Mouse (Mus musculus) erythroblast, embryonic 14.5 days (primary cell): ENCODE measurements around the gene Hspa4. TPM values are rescaled to one million over a fixed set of nuclear protein-coding genes. Genes with fewer than 3 reads are reported as not detected.
A peak's percentile ranks its signal among the peaks of the same experiment; 100 is the strongest.

Experiments
- H3K27me3 ChIP-seq: 2 replicates; pipeline ENCODE4 v1.6.1; 2012; ENCODE audit warnings: inconsistent platforms; ENCODE audit not compliant: control insufficient read depth
- H3K36me3 ChIP-seq: 2 replicates; pipeline ENCODE4 v1.6.1; 2012; ENCODE audit warnings: mild to moderate bottlenecking, inconsistent platforms; ENCODE audit not compliant: control insufficient read depth
- H3K4me1 ChIP-seq: 2 replicates; pipeline ENCODE4 v1.6.1; 2012; ENCODE audit warnings: inconsistent platforms; ENCODE audit not compliant: control insufficient read depth
- H3K4me3 ChIP-seq: replicated peaks from 2 replicates; pipeline ENCODE3; 2012; ENCODE audit warnings: moderate library complexity, mild to moderate bottlenecking, inconsistent platforms
- H3K9me3 ChIP-seq: 2 replicates; pipeline ENCODE4 v1.6.1; 2012; ENCODE audit warnings: low read length, inconsistent platforms, mixed read lengths; ENCODE audit not compliant: control insufficient read depth
- GATA1 ChIP-seq: IDR thresholded peaks from 2 replicates; pipeline ENCODE4 v1.6.1; 2012; ENCODE audit warnings: low read length, inconsistent platforms, mixed read lengths
- TAL1 ChIP-seq: IDR thresholded peaks from 3 replicates; pipeline ENCODE4 v1.6.1; 2012; ENCODE audit warnings: low read length, inconsistent platforms, mixed read lengths
- polyA plus RNA-seq: library from polyadenylated mRNA; stranded (reverse); fragments of >175 nt; gene quantifications from 2 replicates; pipeline ENCODE4 v1.2.3, GENCODE M21; 2012

Gene Hspa4
- polyA plus RNA-seq, 1 experiment = 0.89 TPM

- peaks cover 22% of the 10 kb centered on the region for H3K27me3 ChIP-seq
- H3K4me1 ChIP-seq = no peaks in the 10 kb centered on the region
- H3K4me3 ChIP-seq = no peak overlapping the region
- no peaks in the 10 kb centered on the region for H3K9me3 ChIP-seq
- no peak for TF ChIP-seq TAL1
- no peak for TF ChIP-seq GATA1
- no peaks in the 10 kb centered on the region for H3K36me3 ChIP-seq
Observed at GRCm38 (mm10) chr11:53311385-53311784, 11.1 kb upstream of the Hspa4 start.

GRCm38 (mm10) chr11:53308884-53309310 lies 8.6 kb upstream of the Hspa4 start:
- peaks cover 22% of the 10 kb centered on the region for H3K27me3 ChIP-seq
- no peaks in the 10 kb centered on the region for H3K36me3 ChIP-seq
- no peak overlapping the region for H3K4me3 ChIP-seq
- H3K9me3 ChIP-seq = no peaks in the 10 kb centered on the region
- no peaks in the 10 kb centered on the region for H3K4me1 ChIP-seq
- TF ChIP-seq TAL1 = no peak
- no peak for TF ChIP-seq GATA1

- H3K4me3 ChIP-seq = no peak overlapping the region
- no peak for TF ChIP-seq TAL1
- no peak for TF ChIP-seq GATA1
- peaks cover 22% of the 10 kb centered on the region for H3K27me3 ChIP-seq
- H3K4me1 ChIP-seq = no peaks in the 10 kb centered on the region
- H3K9me3 ChIP-seq = no peaks in the 10 kb centered on the region
- no peaks in the 10 kb centered on the region for H3K36me3 ChIP-seq
Observed at GRCm38 (mm10) chr11:53308251-53308864, 8.1 kb upstream of the Hspa4 start.

- TF ChIP-seq GATA1 (no peak), TAL1 (no peak)
- Histone ChIP-seq H3K9me3 (no peaks in the 10 kb centered on the region), H3K36me3 (no peaks in the 10 kb centered on the region), H3K27me3 (peaks cover 20% of the 10 kb centered on the region), H3K4me1 (no peaks in the 10 kb centered on the region), H3K4me3 (no peak overlapping the region)
Observed at GRCm38 (mm10) chr11:53307558-53308065, 7.4 kb upstream of the Hspa4 start.

GRCm38 (mm10) chr11:53306965-53307364 lies 6.7 kb upstream of the Hspa4 start:
- H3K27me3 ChIP-seq = peaks cover 15% of the 10 kb centered on the region
- no peaks in the 10 kb centered on the region for H3K36me3 ChIP-seq
- H3K4me1 ChIP-seq = no peaks in the 10 kb centered on the region
- no peaks in the 10 kb centered on the region for H3K9me3 ChIP-seq
- H3K4me3 ChIP-seq = no peak overlapping the region
- TF ChIP-seq GATA1 (no peak), TAL1 (no peak)

- no peaks in the 10 kb centered on the region for H3K36me3 ChIP-seq
- peaks cover 14% of the 10 kb centered on the region for H3K4me1 ChIP-seq
- H3K9me3 ChIP-seq = no peaks in the 10 kb centered on the region
- TF ChIP-seq TAL1 = no peak
- TF ChIP-seq GATA1 = no peak
- no peak overlapping the region for H3K4me3 ChIP-seq
- H3K27me3 ChIP-seq = peaks cover 12% of the 10 kb centered on the region
Observed at GRCm38 (mm10) chr11:53304044-53304840, 4.0 kb upstream of the Hspa4 start.

- peaks cover 43% of the 10 kb centered on the region for H3K4me1 ChIP-seq
- H3K4me3 ChIP-seq = peak overlapping the region; percentile 98
- peaks cover 23% of the 10 kb centered on the region for H3K36me3 ChIP-seq
- no peaks in the 10 kb centered on the region for H3K9me3 ChIP-seq
- TF ChIP-seq GATA1 = no peak
- TF ChIP-seq TAL1 = no peak
- H3K27me3 ChIP-seq = no peaks in the 10 kb centered on the region
Observed at GRCm38 (mm10) chr11:53301167-53301515, 884 bp upstream of the Hspa4 start.

GRCm38 (mm10) chr11:53299551-53300329 lies 517 bp downstream of the Hspa4 start:
- peaks cover 51% of the 10 kb centered on the region for H3K4me1 ChIP-seq
- H3K36me3 ChIP-seq = peaks cover 30% of the 10 kb centered on the region
- no peaks in the 10 kb centered on the region for H3K9me3 ChIP-seq
- peak overlapping the region; percentile 98 for H3K4me3 ChIP-seq
- no peaks in the 10 kb centered on the region for H3K27me3 ChIP-seq
- TF ChIP-seq GATA1 (no peak), TAL1 (no peak)
